Mouse (Mus musculus) splenic B cell, adult 2 months (primary cell): Measurements from ENCODE around the gene Crtam.

Source experiments
- DNase-seq: peaks from one replicate; pipeline ENCODE4 v3.0.0-alpha.2; 2011; ENCODE audit warnings: low read depth, low spot score
- H3K27me3 ChIP-seq: 2 replicates; pipeline ENCODE4 v1.6.1; 2012; ENCODE audit warnings: mild to moderate bottlenecking, low read length, moderate library complexity, mixed read lengths; ENCODE audit not compliant: control insufficient read depth, poor library complexity, insufficient read depth, severe bottlenecking
- H3K36me3 ChIP-seq: 2 replicates; pipeline ENCODE4 v1.6.1; 2012; ENCODE audit warnings: mild to moderate bottlenecking, low read length, moderate library complexity, mixed read lengths; ENCODE audit not compliant: control insufficient read depth, poor library complexity, insufficient read depth, severe bottlenecking

Gene Crtam

DNA sequence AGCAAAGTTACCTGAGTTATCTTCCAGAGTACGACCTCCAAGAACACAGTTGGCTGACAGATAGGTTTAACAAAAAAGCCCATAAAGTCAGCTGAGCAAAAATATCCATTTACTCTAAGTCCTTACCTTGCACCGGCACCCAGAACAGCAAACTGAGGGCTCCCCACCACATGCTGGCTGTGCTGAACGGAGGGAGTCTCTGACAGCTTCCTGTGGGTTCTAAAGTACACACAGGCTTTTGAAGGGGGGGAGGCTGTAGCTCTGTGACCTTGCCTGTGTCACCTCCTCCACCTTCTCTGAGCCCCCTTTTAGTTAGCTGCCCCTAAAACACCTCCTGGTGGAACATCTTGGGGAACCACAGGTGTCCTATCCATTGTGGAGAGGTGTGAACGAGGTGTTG, at the start of gene Crtam:
TSS of gene Crtam (minus strand) at position 214 of the 400 bp plus-strand sequence.
- Histone ChIP-seq H3K36me3 (no peaks in the 10 kb centered on the region), H3K27me3 (no peaks in the 10 kb centered on the region)
- no peak for DNase-seq

DNA sequence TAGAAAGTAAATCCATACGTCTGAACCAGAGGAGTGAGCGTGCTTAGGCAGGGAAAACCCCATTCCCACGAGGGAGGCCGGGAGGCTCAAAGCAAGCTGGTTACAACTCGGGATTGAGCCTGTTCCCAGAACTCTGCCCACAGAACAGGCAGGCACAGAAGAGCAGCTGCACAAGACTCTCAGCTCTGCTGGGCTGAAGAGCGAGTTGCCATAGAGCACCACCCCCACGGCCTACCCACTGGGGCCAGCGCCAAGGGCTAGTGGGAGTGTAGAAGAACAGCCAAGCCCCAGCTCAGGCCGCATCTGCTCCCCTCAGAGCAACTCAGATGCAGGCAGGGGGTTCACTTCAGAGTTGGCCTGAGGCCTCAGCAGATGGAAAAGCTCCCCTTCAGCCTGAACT, 49.7 kb upstream of the Crtam start:
- Histone ChIP-seq H3K27me3 (no peaks in the 10 kb centered on the region), H3K36me3 (no peaks in the 10 kb centered on the region)
- no peak for DNase-seq

DNA sequence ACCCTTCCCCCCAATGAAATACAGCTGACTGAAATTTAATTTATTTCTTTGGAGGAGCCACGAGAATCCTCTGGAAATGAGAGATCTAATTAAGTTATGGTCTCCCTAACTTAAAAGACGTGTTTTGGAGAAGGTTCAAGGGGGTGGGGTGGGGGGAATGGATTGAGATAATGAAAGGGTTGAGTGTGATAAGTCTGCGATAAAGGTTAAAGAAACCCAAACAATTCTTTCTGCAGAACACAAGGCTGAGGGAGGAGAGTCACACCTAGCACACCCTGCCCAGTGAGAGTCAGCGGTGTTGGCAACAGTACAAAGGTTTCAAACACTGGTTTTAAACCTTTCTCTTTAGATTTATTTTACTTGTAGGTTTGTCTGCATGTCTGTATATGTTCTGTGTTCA, 49.0 kb upstream of the Crtam start:
- Histone ChIP-seq H3K27me3 (no peaks in the 10 kb centered on the region), H3K36me3 (no peaks in the 10 kb centered on the region)

DNA sequence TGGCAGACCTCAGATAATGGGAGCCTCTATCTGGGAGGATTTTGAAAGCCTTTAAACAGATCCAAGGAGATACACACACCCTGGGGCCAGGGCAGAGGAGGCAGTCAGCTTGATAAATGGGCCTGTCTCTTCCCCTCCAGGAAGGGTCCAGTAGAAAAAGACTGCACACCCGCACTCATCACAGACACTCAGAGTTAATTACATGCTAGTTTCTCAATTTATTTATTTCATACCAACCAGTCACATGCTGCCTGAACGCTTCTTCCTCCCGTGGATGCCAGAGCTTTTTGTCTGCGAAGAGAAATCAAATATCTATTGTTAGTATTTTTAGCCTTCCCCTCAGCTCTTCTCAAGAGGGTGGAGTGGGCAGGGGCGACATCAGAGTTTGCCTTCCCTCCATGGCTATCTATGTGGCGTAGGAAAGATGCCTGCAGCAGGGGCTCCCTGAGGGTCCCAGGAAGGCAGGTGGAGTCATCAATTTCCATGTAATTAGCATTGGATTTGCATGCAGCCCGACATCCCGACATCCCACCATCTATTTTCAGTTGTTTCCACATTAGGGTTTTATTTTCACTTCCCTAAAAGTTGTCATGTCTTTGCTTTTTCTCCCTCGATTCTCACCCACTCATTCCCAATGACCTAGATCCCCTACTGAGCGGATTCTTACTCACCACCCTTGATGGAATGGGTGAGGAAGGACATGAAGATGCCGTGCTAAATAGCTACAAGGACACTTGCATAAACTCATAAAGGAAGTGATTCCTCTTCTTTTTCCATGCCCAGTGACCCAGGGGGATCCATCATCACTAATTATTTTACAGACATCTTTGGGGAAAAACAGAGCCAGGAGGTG, 46.9 kb upstream of the Crtam start:
- DNase-seq, result no peak
- H3K27me3 ChIP-seq, result no peaks in the 10 kb centered on the region
- no peaks in the 10 kb centered on the region for H3K36me3 ChIP-seq

More for the DNA sequence above, 49.0 kb upstream of the Crtam start:
- no peak for DNase-seq

DNA sequence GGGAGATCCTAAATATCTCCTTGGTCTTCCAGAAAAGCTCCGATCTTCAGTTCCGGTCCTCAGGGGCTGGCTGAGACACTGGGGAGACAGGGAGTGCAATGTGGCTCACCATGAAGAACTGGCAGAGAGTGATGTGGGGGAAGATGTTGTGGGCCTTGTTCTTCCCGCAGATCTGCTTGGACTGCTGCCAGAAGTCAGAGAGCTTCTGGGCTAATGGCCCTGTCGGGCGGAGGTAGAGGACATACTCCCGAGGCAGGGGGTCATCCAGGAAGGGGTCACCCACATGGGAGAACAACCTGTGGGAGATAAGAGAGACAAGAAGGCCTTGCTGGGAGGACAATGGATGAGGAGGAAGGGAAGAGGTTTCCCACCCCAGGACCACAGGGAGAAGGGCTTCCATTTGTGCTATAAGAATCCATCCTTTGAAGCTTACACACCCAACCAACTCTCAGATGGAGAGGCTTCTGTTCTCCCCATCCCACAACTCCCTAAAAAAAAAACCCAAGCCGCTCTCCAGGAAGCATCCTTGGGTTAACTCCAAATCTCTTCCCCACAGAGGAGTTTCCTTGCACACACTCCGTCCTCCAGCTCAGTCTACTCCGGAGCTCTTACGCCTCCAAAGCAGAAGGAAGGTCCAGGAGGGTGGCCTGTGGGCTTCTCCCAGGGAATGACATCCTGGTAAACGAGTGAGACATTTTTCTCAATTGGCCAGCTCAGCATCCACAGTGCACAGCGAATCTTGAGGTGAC, 46.1 kb upstream of the Crtam start:
- no peaks in the 10 kb centered on the region for H3K36me3 ChIP-seq
- no peaks in the 10 kb centered on the region for H3K27me3 ChIP-seq
- no peak for DNase-seq

DNA sequence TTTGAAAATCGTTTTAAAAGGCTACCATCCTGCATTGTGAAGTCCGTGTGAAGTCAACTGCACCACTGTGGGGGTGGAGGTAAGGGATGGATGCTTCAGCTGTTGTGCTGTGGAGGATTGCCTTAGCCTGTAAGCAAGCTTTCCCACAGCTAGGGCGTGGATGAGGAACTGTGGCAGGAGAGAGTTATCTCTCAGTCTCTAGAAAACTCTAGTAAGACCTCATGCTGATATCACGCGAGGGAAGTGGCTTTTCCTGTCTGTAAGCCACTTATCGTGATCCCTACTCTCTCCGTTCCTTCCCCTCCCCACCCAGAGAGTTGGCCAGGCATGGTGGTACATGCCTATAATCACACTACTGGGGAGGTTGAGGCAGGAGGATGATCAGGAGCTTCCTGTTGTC, 44.9 kb upstream of the Crtam start:
- no peak for DNase-seq
- Histone ChIP-seq H3K36me3 (no peaks in the 10 kb centered on the region), H3K27me3 (no peaks in the 10 kb centered on the region)

DNA sequence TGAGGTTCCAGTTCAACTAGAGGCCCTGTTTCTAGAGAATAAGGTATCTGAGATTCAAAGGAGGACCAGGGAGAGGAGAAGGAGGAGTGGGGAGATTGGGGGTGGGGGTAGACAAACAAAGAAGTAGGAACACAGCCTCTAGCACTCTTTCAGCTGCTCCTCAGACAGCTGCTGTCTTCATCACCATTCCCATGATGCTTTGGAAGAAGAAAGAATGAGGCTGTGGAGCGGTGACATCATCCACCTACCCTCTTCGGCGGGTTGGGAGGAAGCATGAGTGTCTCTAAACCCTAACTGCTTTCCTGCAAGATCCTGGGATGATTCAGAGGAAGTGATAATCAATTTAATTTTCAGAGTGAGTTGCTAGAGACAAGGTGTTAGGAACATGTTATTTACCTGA, 44.4 kb upstream of the Crtam start:
- no peaks in the 10 kb centered on the region for H3K36me3 ChIP-seq
- DNase-seq, result no peak

DNA sequence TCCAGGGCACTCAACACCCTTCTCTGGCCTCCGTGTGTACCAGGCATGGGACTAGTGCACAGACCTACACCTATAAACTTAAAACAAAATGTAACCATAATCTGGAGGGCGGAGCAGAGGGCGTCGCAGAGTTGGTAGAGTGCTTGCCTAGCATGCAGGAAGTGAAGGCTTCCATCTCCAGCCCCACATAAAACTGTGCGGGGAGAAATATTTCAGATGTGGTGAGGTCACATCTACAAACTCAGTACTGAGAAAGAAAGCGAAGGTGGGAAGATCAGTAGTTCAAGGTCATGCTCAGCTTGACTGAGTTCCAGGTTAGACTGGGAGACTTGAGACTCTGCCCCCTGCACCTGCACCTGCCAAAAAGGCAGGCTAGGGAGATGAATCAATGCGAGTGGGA, 43.8 kb upstream of the Crtam start:
- H3K27me3 ChIP-seq, result no peaks in the 10 kb centered on the region
- no peak for DNase-seq

More for the DNA sequence above, 44.4 kb upstream of the Crtam start:
- H3K27me3 ChIP-seq, result no peaks in the 10 kb centered on the region

DNA sequence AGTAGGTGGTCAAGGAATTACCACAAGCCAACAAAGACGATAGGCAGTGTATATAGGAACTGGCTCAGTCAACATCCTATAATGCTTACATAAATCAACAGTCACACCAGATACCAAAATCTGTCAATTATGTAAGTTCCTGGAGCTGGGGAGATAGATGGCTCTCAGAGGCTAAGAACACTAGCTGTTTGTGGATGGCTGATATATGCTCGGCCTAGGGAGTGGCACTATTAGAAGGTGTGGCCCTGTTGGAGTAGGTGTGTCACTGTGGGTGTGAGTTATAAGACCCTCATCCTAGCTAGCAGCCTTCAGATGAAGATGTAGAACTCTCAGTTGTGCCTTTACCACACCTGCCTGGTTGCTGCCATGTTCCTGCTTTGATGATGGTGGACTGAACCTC, 43.2 kb upstream of the Crtam start:
- no peak for DNase-seq
- Histone ChIP-seq H3K36me3 (no peaks in the 10 kb centered on the region), H3K27me3 (no peaks in the 10 kb centered on the region)

More for the DNA sequence above, 43.8 kb upstream of the Crtam start:
- no peaks in the 10 kb centered on the region for H3K36me3 ChIP-seq

DNA sequence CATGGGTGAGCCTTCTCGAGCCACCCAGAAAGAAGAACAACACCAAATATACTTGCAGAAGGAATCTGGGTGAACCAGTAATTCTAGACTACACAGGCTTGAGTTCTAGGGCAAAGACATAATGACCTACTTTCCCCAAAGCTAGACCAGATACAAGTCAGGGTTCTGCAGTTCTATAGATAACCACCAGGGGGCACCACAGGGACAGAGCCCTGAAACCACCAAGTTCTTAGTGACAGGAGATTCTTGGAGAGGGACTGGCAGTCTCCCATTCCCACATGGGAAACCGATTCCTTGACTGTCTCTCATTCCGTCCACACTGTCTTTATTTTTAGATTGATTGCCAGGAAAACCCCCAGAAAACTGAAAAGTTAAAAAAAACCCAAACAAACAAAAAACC, 40.2 kb upstream of the Crtam start:
- H3K36me3 ChIP-seq, result peaks cover 4% of the 10 kb centered on the region; the same call in 1 of the 2 replicates
- DNase-seq, result peak; percentile 84
- H3K27me3 ChIP-seq, result no peaks in the 10 kb centered on the region

DNA sequence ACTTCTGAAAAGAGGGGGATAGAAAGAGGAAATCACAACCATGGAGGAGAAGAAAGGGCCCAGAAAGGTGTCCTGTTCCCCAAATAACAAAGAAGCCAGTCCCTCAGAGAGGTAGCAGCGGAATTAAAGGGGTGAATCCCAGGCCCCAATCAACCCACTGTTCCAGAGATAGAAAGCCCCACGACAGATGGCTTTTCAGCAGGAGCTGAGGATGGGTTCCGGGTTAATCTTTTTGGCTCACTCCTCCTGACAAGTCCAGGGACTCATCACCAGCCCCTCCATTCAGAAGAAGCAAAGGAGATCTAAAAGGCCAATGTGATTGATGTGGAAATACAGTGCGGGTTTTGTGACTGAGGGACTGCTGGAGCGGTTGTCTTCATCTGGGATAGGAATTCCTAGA, 39.2 kb upstream of the Crtam start:
- Histone ChIP-seq H3K27me3 (no peaks in the 10 kb centered on the region), H3K36me3 (peaks cover 4% of the 10 kb centered on the region; the same call in 1 of the 2 replicates)
- DNase-seq, result no peak

DNA sequence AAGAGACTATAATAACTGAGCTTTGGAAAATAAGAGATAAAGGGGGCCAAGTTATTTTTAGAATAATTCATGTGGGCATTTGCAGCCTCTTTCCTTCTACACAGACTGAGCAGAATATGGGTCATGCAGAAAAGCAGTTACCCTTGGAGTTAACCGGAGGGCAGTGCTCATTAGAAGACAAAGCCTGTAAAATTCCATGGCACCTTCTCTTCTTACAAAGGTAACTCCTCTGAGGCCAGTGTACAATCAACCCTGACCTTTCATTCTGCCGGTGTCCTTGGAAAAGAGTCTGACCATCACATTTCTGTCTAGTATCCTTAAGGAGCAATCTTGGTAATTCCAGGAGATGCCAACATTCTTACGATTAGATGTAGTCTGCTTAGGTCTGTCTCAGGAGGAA, 37.0 kb upstream of the Crtam start:
- no peak for DNase-seq
- peaks cover 6% of the 10 kb centered on the region; the same call in 1 of the 2 replicates for H3K36me3 ChIP-seq
- H3K27me3 ChIP-seq, result no peaks in the 10 kb centered on the region

DNA sequence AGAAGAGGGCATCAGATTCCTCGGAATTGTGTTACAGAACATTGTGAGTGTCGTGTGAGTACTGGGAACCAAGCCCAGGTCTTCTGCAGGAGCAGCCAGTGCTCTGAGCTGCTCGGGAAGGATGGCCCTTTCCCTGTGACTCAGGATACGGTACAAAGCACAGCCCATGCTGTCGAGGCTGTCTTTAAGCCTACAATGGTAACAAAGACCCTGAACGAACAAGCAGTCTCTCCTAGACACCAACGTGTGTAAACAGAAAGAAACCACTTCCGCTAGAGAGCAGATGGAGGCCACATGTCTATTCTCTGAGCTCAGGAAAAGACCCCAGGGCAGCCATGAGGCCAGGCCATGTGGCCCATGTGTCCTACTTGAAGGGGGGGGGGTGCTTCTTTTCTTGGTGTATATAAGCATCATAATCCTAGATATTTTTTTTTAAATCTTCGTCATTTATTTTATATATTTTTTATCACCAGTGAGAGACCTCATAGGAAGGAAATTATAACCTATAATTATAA, 33.8 kb upstream of the Crtam start:
- H3K27me3 ChIP-seq, result no peaks in the 10 kb centered on the region
- DNase-seq, result no peak
- peaks cover 11% of the 10 kb centered on the region; the same call in 1 of the 2 replicates for H3K36me3 ChIP-seq

DNA sequence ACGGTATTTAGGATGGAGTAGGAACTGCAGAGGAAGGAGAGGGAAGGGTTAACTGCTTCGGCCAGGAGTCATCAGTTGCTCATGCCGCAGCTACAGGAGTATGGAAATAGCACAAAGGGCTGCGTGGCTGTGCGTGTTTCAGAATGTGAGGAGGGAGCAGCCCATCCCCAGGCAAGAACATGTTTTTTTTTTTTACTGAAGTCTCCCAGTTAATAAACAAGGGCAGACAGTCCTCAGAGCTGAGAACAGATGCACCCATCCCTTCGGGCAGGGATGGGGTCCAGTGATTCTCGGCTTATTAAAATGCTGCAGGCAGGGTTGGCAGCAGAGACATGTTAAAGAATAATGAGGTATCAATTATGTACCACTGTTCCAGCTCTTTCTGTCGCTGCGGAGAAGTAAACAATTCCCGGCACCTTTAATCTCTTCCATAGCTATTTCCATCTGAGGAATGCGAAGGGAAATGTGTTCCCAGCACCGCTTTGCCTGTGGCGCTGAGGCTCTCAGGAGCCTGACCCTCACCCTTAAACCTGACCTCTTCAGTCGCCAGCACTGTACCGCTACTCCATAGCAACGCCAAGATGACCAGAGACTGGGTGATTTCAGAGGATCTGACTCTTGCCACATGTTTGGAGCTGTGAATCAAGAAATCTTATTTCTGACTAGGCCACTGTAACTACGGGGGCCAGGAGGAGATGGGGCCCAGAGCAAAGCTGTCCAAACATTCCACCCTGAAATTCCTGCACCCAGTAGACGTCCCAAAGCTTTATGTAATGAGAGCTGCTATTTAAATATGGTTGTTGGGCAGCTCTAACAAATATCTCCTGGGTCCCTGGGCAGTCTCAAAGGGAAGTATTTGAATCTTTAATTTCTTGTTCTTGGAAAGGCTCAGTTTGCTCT, 27.4 kb upstream of the Crtam start:
- Histone ChIP-seq H3K36me3 (peaks cover 6% of the 10 kb centered on the region; the same call in 1 of the 2 replicates), H3K27me3 (no peaks in the 10 kb centered on the region)
- DNase-seq, result no peak
